Mouse (Mus musculus) forebrain, embryonic 11.5 days (tissue): ENCODE data around the gene Scfd2. TPM values are rescaled to one million over a fixed set of nuclear protein-coding genes. Genes with fewer than 3 reads are reported as not detected.

Source experiments
- ATAC-seq: fragments of 200-750 bp; cut with Nextera tagmentation; replicated peaks from 2 replicates; pipeline ENCODE4 v1.8.0; 2017; ENCODE audit warnings: moderate TSS enrichment; ENCODE audit not compliant: low FRiP score
- DNase-seq: peaks from one replicate; pipeline ENCODE4 v3.0.0-alpha.2; 2017; ENCODE audit warnings: low spot score
- H3K27ac ChIP-seq: fragments of 300-500 bp; sonication (generic); 2 replicates; pipeline ENCODE4 v1.5.1; 2014; ENCODE audit warnings: low read depth, low read length
- H3K27me3 ChIP-seq: fragments of 300-500 bp; sonication (generic); 2 replicates; pipeline ENCODE4 v1.6.1; 2014; ENCODE audit warnings: mild to moderate bottlenecking, low read length, mixed read lengths; ENCODE audit not compliant: control insufficient read depth, insufficient read depth
- H3K36me3 ChIP-seq: fragments of 300-500 bp; sonication (generic); 2 replicates; pipeline ENCODE4 v1.6.1; 2014; ENCODE audit warnings: mild to moderate bottlenecking, low read length, moderate library complexity, mixed read lengths; ENCODE audit not compliant: control insufficient read depth, insufficient read depth
- H3K4me1 ChIP-seq: fragments of 300-500 bp; sonication (generic); replicated peaks from 2 replicates; pipeline ENCODE4 v1.6.1; 2014; ENCODE audit warnings: low read length, mixed read lengths; ENCODE audit not compliant: control insufficient read depth, insufficient read depth
- H3K4me2 ChIP-seq: fragments of 300-500 bp; sonication (generic); 2 replicates; pipeline ENCODE4 v1.6.1; 2014; ENCODE audit warnings: low read depth, mild to moderate bottlenecking, low read length, moderate library complexity, mixed read lengths; ENCODE audit not compliant: severe bottlenecking
- H3K4me3 ChIP-seq: fragments of 300-500 bp; sonication (generic); 2 replicates; pipeline ENCODE4 v1.5.1; 2014; ENCODE audit warnings: low read depth, low read length
- H3K9ac ChIP-seq: fragments of 300-500 bp; sonication (generic); 2 replicates; pipeline ENCODE4 v1.6.1; 2014; ENCODE audit warnings: low read length
- H3K9me3 ChIP-seq: fragments of 300-500 bp; sonication (generic); 2 replicates; pipeline ENCODE4 v1.6.1; 2016; ENCODE audit warnings: low read length, mixed read lengths; ENCODE audit not compliant: control insufficient read depth
- WGBS: fragments of 180-500 bp; shearing (Covaris S2); extraction: QIAGEN DNeasy Blood & Tissue Kit; methylation state at CpG from one replicate; pipeline ENCODE4 v1.1.7; 2014; 5-methylcytosine and 5-hydroxymethylcytosine counted together
- polyA plus RNA-seq: library from polyadenylated mRNA; unstranded; fragments of >200 nt; fragmentation: Nextera tagmentation; extraction: Ambion mirVana; gene quantifications from 2 replicates; pipeline ENCODE4 v1.2.1, GENCODE M21; 2014

The Scfd2 gene
- polyA plus RNA-seq, 1 experiment from 2014 or later = 13.3 TPM

- no peaks in the 10 kb centered on the region for H3K27me3 ChIP-seq
- 0 out of 2 replicates have a peak, but pooled peaks cover 2% of the 10 kb centered on the region for H3K4me1 ChIP-seq
- no peak for ATAC-seq
- H3K4me2 ChIP-seq = no peak overlapping the region
- H3K9me3 ChIP-seq = no peaks in the 10 kb centered on the region
- WGBS = 84% methylated on average over 5 of the region's 5 CpGs
- no peaks in the 10 kb centered on the region for H3K36me3 ChIP-seq
- DNase-seq = no peak
- H3K27ac ChIP-seq = no peak overlapping the region
- H3K9ac ChIP-seq = no peak overlapping the region
- H3K4me3 ChIP-seq = no peak overlapping the region
Observed at GRCm38 (mm10) chr5:74527025-74527424, 4.5 kb downstream of the Scfd2 start.

DNA sequence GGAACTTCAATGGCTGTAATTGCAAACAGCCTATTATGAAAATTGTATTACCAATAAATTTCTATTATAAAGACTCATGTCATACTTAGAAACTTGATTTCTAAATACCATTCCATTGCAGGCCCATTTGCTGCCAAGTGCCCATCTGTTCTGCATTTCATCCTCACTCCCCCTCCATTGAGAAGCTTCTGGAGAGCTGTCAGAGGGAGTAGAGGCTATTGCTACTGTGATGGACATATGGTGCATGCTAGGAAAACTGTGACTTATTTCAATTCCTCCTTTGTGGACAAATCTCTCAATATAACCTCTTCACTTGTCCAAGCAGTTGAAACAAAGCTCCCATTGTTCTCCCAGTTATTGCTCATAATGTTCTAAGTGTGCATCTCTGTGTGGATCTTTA is 19.9 kb downstream of the Scfd2 start:
- no peak overlapping the region for H3K9ac ChIP-seq
- no peak overlapping the region for H3K27ac ChIP-seq
- H3K9me3 ChIP-seq = no peaks in the 10 kb centered on the region
- no peak overlapping the region for H3K4me3 ChIP-seq
- H3K4me1 ChIP-seq = no peaks in the 10 kb centered on the region
- ATAC-seq = no peak
- no peaks in the 10 kb centered on the region for H3K36me3 ChIP-seq
- no peaks in the 10 kb centered on the region for H3K27me3 ChIP-seq
- no peak for DNase-seq
- H3K4me2 ChIP-seq = no peak overlapping the region

DNA sequence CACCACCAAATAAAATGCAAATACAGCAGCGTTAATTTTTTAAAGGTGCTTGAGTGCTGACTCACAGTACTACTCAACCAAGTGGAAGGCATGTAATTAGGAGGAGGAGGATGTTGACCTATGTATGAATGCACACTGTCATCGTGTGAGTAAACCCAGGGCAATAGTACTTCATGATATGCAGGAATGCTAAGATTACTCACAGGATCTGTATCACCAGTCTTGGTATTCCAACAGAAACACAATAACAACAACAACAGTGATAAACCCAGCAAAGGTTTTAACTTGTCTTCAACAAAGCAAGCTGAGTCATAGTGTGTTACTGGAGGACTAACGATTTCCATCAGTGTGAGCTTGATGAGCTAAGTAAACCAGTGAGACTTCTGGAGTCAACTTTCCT is 38.9 kb downstream of the Scfd2 start:
- Histone ChIP-seq H3K4me1 (no peaks in the 10 kb centered on the region), H3K9ac (no peak overlapping the region), H3K27me3 (no peaks in the 10 kb centered on the region), H3K9me3 (no peaks in the 10 kb centered on the region), H3K27ac (no peak overlapping the region), H3K36me3 (no peaks in the 10 kb centered on the region), H3K4me2 (no peak overlapping the region), H3K4me3 (no peak overlapping the region)
- ATAC-seq = no peak
- WGBS = 85% methylated on average over 3 of the region's 3 CpGs
- DNase-seq = no peak

GRCm38 (mm10) chr5:74484646-74485045 is 46.9 kb downstream of the Scfd2 start:
- ATAC-seq (no peak), DNase-seq (no peak)
- H3K4me2 ChIP-seq = no peak overlapping the region
- H3K36me3 ChIP-seq = no peaks in the 10 kb centered on the region
- 93% methylated on average over 4 of the region's 4 CpGs for WGBS
- H3K9ac ChIP-seq = no peak overlapping the region
- no peaks in the 10 kb centered on the region for H3K27me3 ChIP-seq
- no peaks in the 10 kb centered on the region for H3K4me1 ChIP-seq
- no peak overlapping the region for H3K27ac ChIP-seq
- no peaks in the 10 kb centered on the region for H3K9me3 ChIP-seq
- H3K4me3 ChIP-seq = no peak overlapping the region

DNA sequence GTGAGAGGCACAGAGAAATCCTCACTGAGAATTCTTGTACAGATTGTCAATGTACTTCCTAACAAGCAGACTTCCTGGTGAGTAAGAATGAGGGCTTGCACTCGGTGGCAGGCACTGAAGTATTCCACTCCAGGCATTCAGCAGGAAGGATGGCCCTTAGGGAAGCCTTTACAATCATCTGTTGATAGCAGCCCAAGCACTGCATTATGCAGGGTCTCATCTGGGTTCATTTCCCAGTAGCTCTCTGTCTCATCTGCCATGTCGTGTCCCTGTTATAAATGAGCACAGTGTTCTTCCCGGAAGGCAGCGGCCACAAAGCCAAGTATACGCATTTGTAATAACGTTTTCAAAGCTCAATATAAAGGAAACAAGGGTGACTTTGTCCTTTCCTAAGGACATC is 48.9 kb downstream of the Scfd2 start:
- ATAC-seq = no peak

DNA sequence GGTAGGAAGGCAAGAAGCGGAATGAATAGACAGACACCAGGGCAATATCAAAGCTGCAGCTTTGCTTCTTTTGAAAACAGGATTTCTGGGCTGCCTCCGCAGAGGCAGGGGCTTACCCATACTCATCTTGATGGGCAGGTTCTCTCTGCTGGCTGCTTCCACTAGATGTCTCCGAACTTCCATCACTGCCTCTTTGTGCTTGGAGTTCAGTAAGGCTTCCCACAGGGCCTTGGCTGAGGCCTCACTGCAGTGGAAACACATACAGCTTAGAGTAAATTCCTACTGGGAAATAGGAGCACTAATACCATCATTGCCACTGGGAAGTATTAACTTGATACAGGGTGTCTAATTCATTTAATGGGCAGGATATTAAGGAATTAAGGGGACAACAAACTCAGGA is 49.5 kb downstream of the Scfd2 start:
- WGBS = 45% methylated on average over 3 of the region's 3 CpGs
- no peak for ATAC-seq

More for the DNA sequence above, 48.9 kb downstream of the Scfd2 start:
- no peaks in the 10 kb centered on the region for H3K9me3 ChIP-seq
- no peaks in the 10 kb centered on the region for H3K27me3 ChIP-seq
- WGBS = 67% methylated on average over 6 of the region's 6 CpGs
- no peak overlapping the region for H3K27ac ChIP-seq
- H3K36me3 ChIP-seq = no peaks in the 10 kb centered on the region
- H3K4me1 ChIP-seq = no peaks in the 10 kb centered on the region
- H3K4me2 ChIP-seq = no peak overlapping the region
- no peak for DNase-seq
- no peak overlapping the region for H3K9ac ChIP-seq
- H3K4me3 ChIP-seq = no peak overlapping the region

DNA sequence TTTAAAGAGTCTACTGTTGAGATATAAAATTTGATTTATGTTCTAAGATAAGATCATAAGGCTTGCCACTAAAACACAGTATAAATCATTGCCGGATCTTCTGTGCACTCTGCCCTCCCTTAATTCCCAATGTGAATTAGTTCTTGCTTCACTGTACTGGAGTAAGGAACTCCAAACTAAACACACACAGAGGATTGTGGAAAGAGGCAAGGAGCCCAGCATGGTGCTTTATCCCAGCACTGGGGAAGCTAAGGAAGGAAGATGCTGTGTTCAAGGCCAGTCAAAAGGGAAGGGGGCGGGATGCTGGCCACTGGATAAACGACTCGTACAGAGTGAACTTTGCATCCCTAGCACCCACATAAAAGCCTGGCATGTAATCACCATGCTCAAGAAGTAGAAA is 51.1 kb downstream of the Scfd2 start:
- H3K36me3 ChIP-seq = no peaks in the 10 kb centered on the region
- no peak overlapping the region for H3K4me3 ChIP-seq
- ATAC-seq = no peak
- H3K27me3 ChIP-seq = no peaks in the 10 kb centered on the region
- H3K9ac ChIP-seq = no peak overlapping the region
- no peak for DNase-seq
- no peaks in the 10 kb centered on the region for H3K9me3 ChIP-seq
- H3K27ac ChIP-seq = no peak overlapping the region
- 84% methylated on average over 4 of the region's 4 CpGs for WGBS
- H3K4me2 ChIP-seq = no peak overlapping the region
- no peaks in the 10 kb centered on the region for H3K4me1 ChIP-seq

More for the DNA sequence above, 49.5 kb downstream of the Scfd2 start:
- no peaks in the 10 kb centered on the region for H3K4me1 ChIP-seq
- DNase-seq = no peak
- H3K9me3 ChIP-seq = no peaks in the 10 kb centered on the region
- no peak overlapping the region for H3K27ac ChIP-seq
- no peak overlapping the region for H3K4me3 ChIP-seq
- no peaks in the 10 kb centered on the region for H3K27me3 ChIP-seq
- no peak overlapping the region for H3K4me2 ChIP-seq
- no peaks in the 10 kb centered on the region for H3K36me3 ChIP-seq
- H3K9ac ChIP-seq = no peak overlapping the region

DNA sequence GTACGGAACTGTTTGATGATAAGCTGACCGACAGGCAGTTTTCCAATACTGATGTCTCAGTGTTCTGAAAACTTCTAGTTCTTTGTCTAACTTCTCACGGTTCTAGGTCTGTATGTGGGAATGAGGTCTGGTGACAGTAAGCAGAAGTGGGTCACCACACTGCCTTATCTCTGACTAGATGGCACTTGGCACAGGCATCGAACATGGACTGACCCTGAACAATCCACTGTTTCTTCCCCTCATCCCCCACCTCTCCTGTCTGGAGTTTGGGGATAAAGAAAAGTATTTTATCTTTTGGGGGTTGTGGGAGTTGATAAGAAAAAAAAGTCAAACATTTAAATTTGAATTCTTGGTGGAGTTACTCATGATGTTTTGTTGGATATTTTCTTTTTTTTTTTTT is 51.6 kb downstream of the Scfd2 start:
- H3K27ac ChIP-seq = no peak overlapping the region
- ATAC-seq = no peak

GRCm38 (mm10) chr5:74479157-74479556 is 52.4 kb downstream of the Scfd2 start:
- Histone ChIP-seq H3K36me3 (no peaks in the 10 kb centered on the region), H3K4me3 (no peak overlapping the region), H3K9ac (no peak overlapping the region), H3K9me3 (no peaks in the 10 kb centered on the region), H3K27ac (no peak overlapping the region), H3K4me1 (no peaks in the 10 kb centered on the region), H3K27me3 (no peaks in the 10 kb centered on the region), H3K4me2 (no peak overlapping the region)
- DNase-seq (no peak), ATAC-seq (no peak)
- 85% methylated on average over 5 of the region's 5 CpGs for WGBS

More for the DNA sequence above, 51.6 kb downstream of the Scfd2 start:
- no peaks in the 10 kb centered on the region for H3K4me1 ChIP-seq
- H3K4me3 ChIP-seq = no peak overlapping the region
- no peaks in the 10 kb centered on the region for H3K36me3 ChIP-seq
- H3K27me3 ChIP-seq = no peaks in the 10 kb centered on the region
- no peak overlapping the region for H3K9ac ChIP-seq
- no peak for DNase-seq
- 84% methylated on average over 4 of the region's 4 CpGs for WGBS
- no peak overlapping the region for H3K4me2 ChIP-seq
- H3K9me3 ChIP-seq = no peaks in the 10 kb centered on the region
